Mouse (Mus musculus) liver, embryonic 14.5 days (tissue): ENCODE measurements around the gene Farp1.

Source experiments
- CTCF ChIP-seq: IDR thresholded peaks from 2 replicates; pipeline ENCODE4 v1.5.1; 2016; ENCODE audit warnings: antibody characterized with exemption, low read depth, control low read depth
- EP300 ChIP-seq: IDR thresholded peaks from 2 replicates; pipeline ENCODE4 v1.6.1; 2016; ENCODE audit warnings: antibody characterized with exemption, low read depth

- TF ChIP-seq CTCF = no peak
- no peak for TF ChIP-seq EP300
Observed at GRCm38 (mm10) chr14:121220040-121220322, 185.0 kb downstream of the Farp1 start.
